8 mouse cellular contexts compared by ENCODE assay signal in genomic region chr12:11196142-11196597, GRCm38 (mm10). TPM values are rescaled to one million over a fixed set of nuclear protein-coding genes. Genes with fewer than 3 reads are reported as not detected.
DNase-seq lines count a peak whose midpoint lies in the region; ATAC-seq lines count a peak whose summit lies in the region.

No protein-coding gene starts in this region.

- no peak overlapping the region for H3K9ac ChIP-seq in intestine, embryonic 15.5 days

- H3K9me3 ChIP-seq in intestine, embryonic 15.5 days: no peaks in the 10 kb centered on the region
- no peaks in the 10 kb centered on the region for H3K9me3 ChIP-seq in midbrain, embryonic 10.5 days (replicated peaks)

- H3K4me1 ChIP-seq in intestine, embryonic 15.5 days (replicated peaks): no peaks in the 10 kb centered on the region; the same call in 1 of the 2 replicates
- peaks cover 22% of the 10 kb centered on the region for H3K4me1 ChIP-seq in midbrain, embryonic 10.5 days

- 5% methylated on average over 19 of the region's 19 CpGs for WGBS in intestine, embryonic 15.5 days
- WGBS in midbrain, embryonic 10.5 days: 10% methylated on average over 16 of the region's 19 CpGs

- intact Hi-C loops in left cerebral cortex, postnatal 4 days (cut with DNase I): loop anchor here (10.0 kb wide), 1 partner anchor 69 kb away; the partner anchor contains the start of genes Gen1 and Smc6

- peak; percentile 70 for ATAC-seq in intestine, embryonic 15.5 days

- peak overlapping the region; percentile 52 for H3K4me2 ChIP-seq in intestine, embryonic 15.5 days (replicated peaks)

- peak; percentile 35 for DNase-seq in adipocyte (ENCODE audit: low spot score)
- peak; percentile 77 for DNase-seq in embryo, embryonic 10.5 days (ENCODE audit: low spot score)
- peak; percentile 72 to 74 for DNase-seq in gastrocnemius, postnatal 4 days (ENCODE audit: low spot score in 2 of 2)
- peak; percentile 63 for DNase-seq in left cerebral cortex, postnatal 4 days
- peak; percentile 86 for DNase-seq in midbrain, embryonic 10.5 days (ENCODE audit: low spot score)
- peak; percentile 27 to 54 for DNase-seq in right cerebral cortex, postnatal 36 days (ENCODE audit: low spot score in 2 of 2)
- DNase-seq in urinary bladder, postnatal 36 days (ENCODE audit: low spot score in 2 of 2): peak; percentile 69 to 75

- H3K4me3 ChIP-seq in intestine, embryonic 15.5 days (replicated peaks): no peak overlapping the region
- peak overlapping the region; percentile 37 for H3K4me3 ChIP-seq in midbrain, embryonic 10.5 days

- no peak overlapping the region for H3K27ac ChIP-seq in intestine, embryonic 15.5 days
- H3K27ac ChIP-seq in midbrain, embryonic 10.5 days (replicated peaks): no peak overlapping the region; the same call in 1 of the 2 replicates

- H3K27me3 ChIP-seq in intestine, embryonic 15.5 days (replicated peaks): no peaks in the 10 kb centered on the region
- H3K27me3 ChIP-seq in midbrain, embryonic 10.5 days (ENCODE audit: low read depth, poor library complexity, severe bottlenecking): no peaks in the 10 kb centered on the region

- no peaks in the 10 kb centered on the region for H3K36me3 ChIP-seq in intestine, embryonic 15.5 days
- H3K36me3 ChIP-seq in midbrain, embryonic 10.5 days: no peaks in the 10 kb centered on the region

RNA-seq across cellular contexts. Expression of gene Msgn1, which starts 12.6 kb away (rescaled TPM):
- total RNA-seq in gastrocnemius, postnatal 4 days (2021): not detected
- not detected in 2 replicates for polyA plus RNA-seq in intestine, embryonic 15.5 days (2015; fragmentation: Nextera tagmentation; extraction: Ambion mirVana)
- total RNA-seq in left cerebral cortex, postnatal 4 days (2021): not detected
- polyA plus RNA-seq in midbrain, embryonic 10.5 days (2016; fragmentation: Nextera tagmentation; extraction: Ambion mirVana): not detected in 2 replicates

RNA-seq across cellular contexts. Expression of gene Kcns3, which starts 45.3 kb away (rescaled TPM):
- total RNA-seq in gastrocnemius, postnatal 4 days (2021): 1 to 10 TPM; 1.3 to 1.6 TPM
- 4.0 and 4.6 TPM in 2 replicates for polyA plus RNA-seq in intestine, embryonic 15.5 days (2015; fragmentation: Nextera tagmentation; extraction: Ambion mirVana)
- total RNA-seq in left cerebral cortex, postnatal 4 days (2021): 1 to 10 TPM; 3.8 to 4.3 TPM
- 0.26 and 0.39 TPM in 2 replicates for polyA plus RNA-seq in midbrain, embryonic 10.5 days (2016; fragmentation: Nextera tagmentation; extraction: Ambion mirVana)

Comparison
In these comparisons a context has a peak if more than half of its experiments do, and no peak if none do; other contexts are left out.
1. DNase-seq: peak in every context shown above with its lines; median percentile 86 in midbrain, embryonic 10.5 days; 77 in embryo, embryonic 10.5 days; 73 in gastrocnemius, postnatal 4 days; 72 in urinary bladder, postnatal 36 days; 63 in left cerebral cortex, postnatal 4 days; 40 in right cerebral cortex, postnatal 36 days; 35 in adipocyte.